Mouse (Mus musculus): ENCODE data around the gene Myl4. TPM values are rescaled to one million over a fixed set of nuclear protein-coding genes. Genes with fewer than 3 reads are reported as not detected.

Myl4 gene
- total RNA-seq, 2 experiments from 2014 or later = 30.6 to 48.9 TPM

- no peak for DNase-seq
Measured at GRCm38 (mm10) chr11:104630185-104630835, 79.8 kb downstream of the Myl4 start.

GRCm38 (mm10) chr11:104631306-104631705, 80.8 kb downstream of the Myl4 start:
- no peak for DNase-seq

DNA sequence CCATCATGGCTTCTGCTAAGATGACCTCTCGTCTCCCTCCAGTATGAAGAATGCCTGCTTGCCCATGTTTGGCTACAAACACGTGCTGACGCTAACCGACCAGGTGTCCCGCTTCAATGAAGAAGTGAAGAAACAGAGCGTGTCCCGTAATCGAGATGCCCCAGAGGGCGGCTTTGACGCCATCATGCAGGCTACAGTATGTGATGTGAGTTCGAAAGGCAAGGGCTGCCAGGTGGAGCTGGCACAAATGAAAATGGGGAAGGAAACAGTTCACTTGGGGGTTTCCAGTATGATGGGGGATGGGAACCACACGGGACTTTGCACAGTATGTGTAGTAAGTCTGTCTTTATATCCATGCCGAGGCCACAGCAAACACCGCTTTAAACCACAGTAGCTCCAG, 86.5 kb downstream of the Myl4 start:
- no peak for DNase-seq

GRCm38 (mm10) chr11:104638006-104638405, 87.5 kb downstream of the Myl4 start:
- DNase-seq = no peak

DNA sequence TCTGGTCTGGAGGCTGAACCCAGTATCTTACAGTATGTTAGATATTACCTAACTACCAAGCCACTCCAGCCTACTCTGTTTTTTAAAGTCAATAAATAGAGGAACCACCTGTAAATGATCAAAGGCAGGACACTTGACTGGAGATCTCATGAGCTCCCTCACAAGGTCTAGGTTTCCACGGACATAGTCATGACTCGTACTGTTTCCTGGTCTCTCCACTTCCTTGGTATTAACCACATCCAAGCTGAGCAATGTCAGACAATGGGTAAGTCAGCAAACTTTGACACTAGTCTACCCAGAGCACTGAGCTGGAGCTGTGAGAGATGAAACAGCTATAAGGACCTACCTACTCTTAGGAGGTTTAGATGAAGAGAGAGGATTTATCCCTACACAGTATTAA, 88.4 kb downstream of the Myl4 start:
- DNase-seq = no peak

DNA sequence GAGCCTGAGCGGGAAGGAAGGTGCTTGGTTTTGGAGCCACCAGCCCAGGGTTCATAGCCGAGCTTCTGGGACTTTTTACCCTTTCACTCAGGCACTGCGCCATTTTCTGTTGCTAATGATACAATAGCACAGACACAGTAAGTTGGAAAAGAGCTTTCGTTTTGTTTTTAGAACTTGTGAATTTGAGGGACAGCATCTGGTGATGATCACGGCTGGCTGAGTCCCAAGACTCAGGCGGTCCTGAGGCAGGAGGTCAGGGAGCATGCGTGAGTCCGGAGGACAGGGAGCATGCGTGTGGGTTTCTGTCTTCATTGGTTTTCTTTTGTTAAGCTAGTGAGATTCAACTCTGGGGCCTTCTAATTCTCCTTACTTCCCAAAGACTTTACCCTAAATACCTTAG, 89.2 kb downstream of the Myl4 start:
- DNase-seq = no peak

DNA sequence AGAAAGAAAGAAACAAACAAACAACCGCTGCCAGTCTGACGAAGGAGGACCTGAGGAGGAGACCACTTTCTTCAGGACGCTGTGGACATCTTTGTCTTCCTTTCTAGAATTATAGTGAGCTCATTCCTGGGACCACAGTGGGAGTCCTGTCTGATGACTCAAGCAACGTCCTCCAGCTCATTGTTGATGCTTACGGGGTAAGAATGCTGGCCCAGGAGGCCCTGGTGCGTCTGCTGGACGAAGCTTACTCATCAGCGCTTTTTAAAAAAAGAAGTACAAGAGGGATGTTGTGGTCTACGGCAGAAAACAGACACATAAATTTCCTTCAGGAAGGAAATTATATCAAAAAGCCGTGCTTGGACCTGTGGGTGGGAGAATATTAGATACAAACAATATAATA, 90.4 kb downstream of the Myl4 start:
- no peak for DNase-seq

GRCm38 (mm10) chr11:104643236-104643635, 92.8 kb downstream of the Myl4 start:
- no peak for DNase-seq

Other genes with a start within 250 kb of the Myl4 start
- 10 to 100 TPM; 22.7 to 28.9 TPM for gene Kansl1, start 81.8 kb upstream of the Myl4 start, total RNA-seq (2021)
- gene Cdc27, start within 50 bp of the Myl4 start, total RNA-seq (2021) = 10 to 100 TPM; 30.4 to 37.5 TPM
- gene Itgb3, start 57.3 kb downstream of the Myl4 start, total RNA-seq (2021) = 10 to 100 TPM in 1 of 2 experiments, 1 to 10 TPM in 1; 4.7 to 15.9 TPM
- under 1 TPM; 0.02 to 0.07 TPM for gene Gm11639, start 135.0 kb downstream of the Myl4 start, total RNA-seq (2021)